Mouse (Mus musculus) neutrophil, adult 5-6 weeks (primary cell): ENCODE results near the gene Nampt. TPM values are rescaled to one million over a fixed set of nuclear protein-coding genes. Genes with fewer than 3 reads are reported as not detected.

ENCODE experiments used
- ATAC-seq: fragments of 151-379, 151-347 bp; 2 replicates; pipeline ENCODE4 v1.8.0; 2017; ENCODE audit warnings: mild to moderate bottlenecking, moderate TSS enrichment; ENCODE audit not compliant: insufficient number of reproducible peaks, poor library complexity, low FRiP score, severe bottlenecking; ENCODE audit errors: extremely low read depth
- total RNA-seq: library from RNA; stranded (forward); fragments of 200-1000 nt; gene quantifications from 2 replicates; pipeline ENCODE4 v1.2.3, GENCODE M21; 2017

Gene Nampt
- total RNA-seq, 1 experiment from 2014 or later = 66.9 TPM

GRCm38 (mm10) chr12:32838406-32838805, 19.1 kb downstream of the Nampt start:
- no peak for ATAC-seq

- no peak for ATAC-seq
Observed at GRCm38 (mm10) chr12:32838954-32839353, 19.6 kb downstream of the Nampt start.

- no peak for ATAC-seq
Observed at GRCm38 (mm10) chr12:32841442-32841900, 22.1 kb downstream of the Nampt start.

- no peak for ATAC-seq
Observed at GRCm38 (mm10) chr12:32846325-32846724, 27.0 kb downstream of the Nampt start.

- no peak for ATAC-seq
Observed at GRCm38 (mm10) chr12:32853757-32854156, 34.4 kb downstream of the Nampt start.

- ATAC-seq = no peak
Observed at GRCm38 (mm10) chr12:32854866-32855265, 35.5 kb downstream of the Nampt start.

GRCm38 (mm10) chr12:32855398-32855797, 36.1 kb downstream of the Nampt start:
- no peak for ATAC-seq

GRCm38 (mm10) chr12:32856707-32857511, 37.6 kb downstream of the Nampt start:
- no peak for ATAC-seq

- ATAC-seq = no peak
Observed at GRCm38 (mm10) chr12:32858444-32858843, 39.1 kb downstream of the Nampt start.

GRCm38 (mm10) chr12:32860820-32861219, 41.5 kb downstream of the Nampt start:
- no peak for ATAC-seq

GRCm38 (mm10) chr12:32870815-32871214, 51.5 kb downstream of the Nampt start:
- ATAC-seq = no peak

GRCm38 (mm10) chr12:32877500-32877899, 58.2 kb downstream of the Nampt start:
- no peak for ATAC-seq

GRCm38 (mm10) chr12:32877964-32878571, 58.7 kb downstream of the Nampt start:
- ATAC-seq = no peak

GRCm38 (mm10) chr12:32879371-32879770, 60.0 kb downstream of the Nampt start:
- ATAC-seq = no peak

- ATAC-seq = no peak
Observed at GRCm38 (mm10) chr12:32884356-32884755, 65.0 kb downstream of the Nampt start.

GRCm38 (mm10) chr12:32885041-32885440, 65.7 kb downstream of the Nampt start:
- no peak for ATAC-seq

GRCm38 (mm10) chr12:32886353-32886752, 67.0 kb downstream of the Nampt start:
- no peak for ATAC-seq

GRCm38 (mm10) chr12:32888226-32888625, 68.9 kb downstream of the Nampt start:
- ATAC-seq = no peak

- no peak for ATAC-seq
Observed at GRCm38 (mm10) chr12:32889846-32890245, 70.5 kb downstream of the Nampt start.

- no peak for ATAC-seq
Observed at GRCm38 (mm10) chr12:32890455-32890854, 71.1 kb downstream of the Nampt start.
